Mouse (Mus musculus): Measurements from ENCODE around the gene Dcakd. TPM values are rescaled to one million over a fixed set of nuclear protein-coding genes. Genes with fewer than 3 reads are reported as not detected.

Gene Dcakd
- total RNA-seq, 2 experiments from 2014 or later, result 48.3 to 50.9 TPM

GRCm38 (mm10) chr11:103042828-103043227, 14.7 kb upstream of the Dcakd start:
- H3K27ac ChIP-seq, result peak overlapping the region; percentile 28; the same call in 1 of the 2 replicates
- no peak overlapping the region for H3K4me3 ChIP-seq
- no peak; the same call in 1 of the 2 replicates for TF ChIP-seq CTCF (IDR thresholded peaks at IDR 0.05)
- DNase-seq (ENCODE audit: extremely low spot score in 1 of 2, low spot score in 2 of 2), result no peak
- intact Hi-C loops (cut with DNase I), result no loop called here

GRCm38 (mm10) chr11:103038037-103038436, 9.9 kb upstream of the Dcakd start:
- TF ChIP-seq CTCF (IDR thresholded peaks at IDR 0.05), result no peak
- intact Hi-C loops (cut with DNase I), result no loop called here
- DNase-seq (ENCODE audit: extremely low spot score in 1 of 2, low spot score in 2 of 2), result peak; percentile 41 to 51
- Histone ChIP-seq H3K4me3 (no peak overlapping the region), H3K27ac (peak overlapping the region; percentile 93)

- DNase-seq (ENCODE audit: extremely low spot score in 1 of 2, low spot score in 2 of 2), result no peak
- peak overlapping the region; percentile 93 for H3K27ac ChIP-seq
- intact Hi-C loops (cut with DNase I), result no loop called here
- TF ChIP-seq CTCF (IDR thresholded peaks at IDR 0.05), result no peak
- no peak overlapping the region for H3K4me3 ChIP-seq
Measured at GRCm38 (mm10) chr11:103036881-103037465, 8.8 kb upstream of the Dcakd start.

- DNase-seq (ENCODE audit: extremely low spot score in 1 of 2, low spot score in 2 of 2), result no peak
- no peak for TF ChIP-seq CTCF (IDR thresholded peaks at IDR 0.05)
- no peak overlapping the region for H3K4me3 ChIP-seq
- peak overlapping the region; percentile 65 for H3K27ac ChIP-seq
- intact Hi-C loops (cut with DNase I), result no loop called here
Measured at GRCm38 (mm10) chr11:103035007-103035406, 6.9 kb upstream of the Dcakd start.

GRCm38 (mm10) chr11:103033030-103033429, 4.9 kb upstream of the Dcakd start:
- DNase-seq (ENCODE audit: extremely low spot score in 1 of 2, low spot score in 2 of 2), result peak in 1 of 2 experiments; percentile 55
- H3K27ac ChIP-seq, result peak overlapping the region; percentile 66
- TF ChIP-seq CTCF (IDR thresholded peaks at IDR 0.05), result no peak
- H3K4me3 ChIP-seq, result no peak overlapping the region
- intact Hi-C loops (cut with DNase I), result no loop called here

GRCm38 (mm10) chr11:103027570-103028175, 460 bp downstream of the Dcakd start:
- H3K4me3 ChIP-seq, result peak overlapping the region; percentile 88
- DNase-seq (ENCODE audit: extremely low spot score in 1 of 2, low spot score in 2 of 2), result no peak
- H3K27ac ChIP-seq, result peak overlapping the region; percentile 94
- no peak; the same call in 1 of the 2 replicates for TF ChIP-seq CTCF (IDR thresholded peaks at IDR 0.05)
- intact Hi-C loops (cut with DNase I), result loop anchor here (1.0 to 2.0 kb wide), 2 partner anchors 10 to 23 kb away; no protein-coding TSS in a partner anchor

- no peak for TF ChIP-seq CTCF (IDR thresholded peaks at IDR 0.05)
- no peak for DNase-seq (ENCODE audit: extremely low spot score in 1 of 2, low spot score in 2 of 2)
- peak overlapping the region; percentile 94 for H3K27ac ChIP-seq
- no peak overlapping the region for H3K4me3 ChIP-seq
- intact Hi-C loops (cut with DNase I), result no loop called here
Measured at GRCm38 (mm10) chr11:103026901-103027300, 1.2 kb downstream of the Dcakd start.

GRCm38 (mm10) chr11:103023974-103024373, 4.2 kb downstream of the Dcakd start:
- Histone ChIP-seq H3K4me3 (no peak overlapping the region), H3K27ac (no peak overlapping the region)
- intact Hi-C loops (cut with DNase I), result no loop called here
- no peak; the same call in 1 of the 2 replicates for TF ChIP-seq CTCF (IDR thresholded peaks at IDR 0.05)
- DNase-seq (ENCODE audit: extremely low spot score in 1 of 2, low spot score in 2 of 2), result no peak

GRCm38 (mm10) chr11:103020713-103021335, 7.3 kb downstream of the Dcakd start:
- intact Hi-C loops (cut with DNase I), result no loop called here
- no peak overlapping the region for H3K27ac ChIP-seq
- no peak overlapping the region for H3K4me3 ChIP-seq
- TF ChIP-seq CTCF (IDR thresholded peaks at IDR 0.05), result no peak; the same call in 1 of the 2 replicates
- no peak for DNase-seq (ENCODE audit: extremely low spot score in 1 of 2, low spot score in 2 of 2)

GRCm38 (mm10) chr11:103019325-103019724, 8.8 kb downstream of the Dcakd start:
- intact Hi-C loops (cut with DNase I), result no loop called here
- Histone ChIP-seq H3K27ac (no peak overlapping the region), H3K4me3 (no peak overlapping the region)
- no peak for TF ChIP-seq CTCF (IDR thresholded peaks at IDR 0.05)
- no peak for DNase-seq (ENCODE audit: extremely low spot score in 1 of 2, low spot score in 2 of 2)

- no peak overlapping the region for H3K27ac ChIP-seq
- no peak for TF ChIP-seq CTCF (IDR thresholded peaks at IDR 0.05)
- no peak for DNase-seq (ENCODE audit: extremely low spot score in 1 of 2, low spot score in 2 of 2)
- intact Hi-C loops (cut with DNase I), result no loop called here
- H3K4me3 ChIP-seq, result no peak overlapping the region
Measured at GRCm38 (mm10) chr11:103018860-103019259, 9.3 kb downstream of the Dcakd start.

- no peak for DNase-seq (ENCODE audit: extremely low spot score in 1 of 2, low spot score in 2 of 2)
- TF ChIP-seq CTCF (IDR thresholded peaks at IDR 0.05), result no peak
- no peak overlapping the region for H3K4me3 ChIP-seq
- intact Hi-C loops (cut with DNase I), result loop anchor here (1.0 kb wide), 1 partner anchor 11 kb away; the partner anchor contains the start of genes Dcakd and Nmt1
- H3K27ac ChIP-seq, result no peak overlapping the region
Measured at GRCm38 (mm10) chr11:103017661-103018060, 10.5 kb downstream of the Dcakd start.

Data from left cerebral cortex, adult 2 months (tissue).